Mouse (Mus musculus): Measurements from ENCODE around the gene Tlnrd1. TPM values are rescaled to one million over a fixed set of nuclear protein-coding genes. Genes with fewer than 3 reads are reported as not detected.

The Tlnrd1 gene
- polyA plus RNA-seq (2015; fragmentation: Illumina TruSeq; extraction: RNeasy Lipid Tissue Mini Kit (QIAGEN cat#74804); ENCODE audit: insufficient read depth, low replicate concordance) = 9.3 TPM

GRCm38 (mm10) chr7:83884021-83884658 lies at the start of gene Tlnrd1, which contains the start of gene Mesd:
TSS of gene Tlnrd1 (minus strand) at chr7:83884305.
TSS of gene Mesd (plus strand) at chr7:83884466.

Other genes starting within 250 kb of the Tlnrd1 start
- gene Il16, start 138.6 kb downstream of the Tlnrd1 start, polyA plus RNA-seq (2015; fragmentation: Illumina TruSeq; extraction: RNeasy Lipid Tissue Mini Kit (QIAGEN cat#74804); ENCODE audit: insufficient read depth, low replicate concordance) = 166 TPM
- not detected for gene Cfap161, start 89.4 kb downstream of the Tlnrd1 start, polyA plus RNA-seq (2015; fragmentation: Illumina TruSeq; extraction: RNeasy Lipid Tissue Mini Kit (QIAGEN cat#74804); ENCODE audit: insufficient read depth, low replicate concordance)
- 39.0 TPM for gene Mesd, start 161 bp upstream of the Tlnrd1 start, polyA plus RNA-seq (2015; fragmentation: Illumina TruSeq; extraction: RNeasy Lipid Tissue Mini Kit (QIAGEN cat#74804); ENCODE audit: insufficient read depth, low replicate concordance)
- gene Cemip, start 202.2 kb upstream of the Tlnrd1 start, polyA plus RNA-seq (2015; fragmentation: Illumina TruSeq; extraction: RNeasy Lipid Tissue Mini Kit (QIAGEN cat#74804); ENCODE audit: insufficient read depth, low replicate concordance) = 7.7 TPM